Mouse (Mus musculus): ENCODE measurements around the gene Cacna2d3. TPM values are rescaled to one million over a fixed set of nuclear protein-coding genes. Genes with fewer than 3 reads are reported as not detected.

Gene Cacna2d3
- polyA plus RNA-seq, 1 experiment from 2014 or later = 38.5 TPM

DNA sequence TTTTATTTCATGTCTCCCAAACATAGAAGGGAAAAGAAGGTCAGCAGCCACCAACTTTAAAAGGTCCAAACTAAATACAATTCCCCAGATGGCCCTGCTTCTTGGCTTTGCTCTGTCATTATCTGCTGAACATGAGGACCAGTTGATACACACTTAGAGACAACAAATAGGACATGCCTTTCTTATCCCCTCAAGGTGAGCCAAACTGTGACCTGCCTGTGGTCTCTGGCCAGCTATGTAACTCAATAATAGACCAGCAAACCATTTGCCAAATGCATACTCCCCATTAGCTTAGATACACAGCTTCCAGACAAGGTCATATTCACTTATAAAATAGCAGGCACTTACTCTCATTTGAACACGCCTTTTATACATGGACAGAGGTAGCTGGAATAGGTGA is 680.2 kb downstream of the Cacna2d3 start:
- H3K4me1 ChIP-seq (ENCODE audit: control insufficient read depth, insufficient read depth, low read length) = no peaks in the 10 kb centered on the region
- ATAC-seq (ENCODE audit: low FRiP score, low TSS enrichment) (no peak), DNase-seq (no peak)
- no peak overlapping the region for H3K4me3 ChIP-seq (replicated peaks; ENCODE audit: low read depth, low read length)
- H3K4me2 ChIP-seq (ENCODE audit: low read length) = no peak overlapping the region
- H3K36me3 ChIP-seq (ENCODE audit: control insufficient read depth, insufficient read depth, low read length) = no peaks in the 10 kb centered on the region
- no peaks in the 10 kb centered on the region for H3K27me3 ChIP-seq (ENCODE audit: control insufficient read depth, insufficient read depth, low read length)
- H3K9ac ChIP-seq (replicated peaks; ENCODE audit: low read length) = no peak overlapping the region
- no peak overlapping the region for H3K27ac ChIP-seq (replicated peaks; ENCODE audit: low read depth, low read length)
- H3K9me3 ChIP-seq (ENCODE audit: control insufficient read depth, low read length) = no peaks in the 10 kb centered on the region
- WGBS = 94% methylated on average over 1 of the region's 1 CpGs

DNA sequence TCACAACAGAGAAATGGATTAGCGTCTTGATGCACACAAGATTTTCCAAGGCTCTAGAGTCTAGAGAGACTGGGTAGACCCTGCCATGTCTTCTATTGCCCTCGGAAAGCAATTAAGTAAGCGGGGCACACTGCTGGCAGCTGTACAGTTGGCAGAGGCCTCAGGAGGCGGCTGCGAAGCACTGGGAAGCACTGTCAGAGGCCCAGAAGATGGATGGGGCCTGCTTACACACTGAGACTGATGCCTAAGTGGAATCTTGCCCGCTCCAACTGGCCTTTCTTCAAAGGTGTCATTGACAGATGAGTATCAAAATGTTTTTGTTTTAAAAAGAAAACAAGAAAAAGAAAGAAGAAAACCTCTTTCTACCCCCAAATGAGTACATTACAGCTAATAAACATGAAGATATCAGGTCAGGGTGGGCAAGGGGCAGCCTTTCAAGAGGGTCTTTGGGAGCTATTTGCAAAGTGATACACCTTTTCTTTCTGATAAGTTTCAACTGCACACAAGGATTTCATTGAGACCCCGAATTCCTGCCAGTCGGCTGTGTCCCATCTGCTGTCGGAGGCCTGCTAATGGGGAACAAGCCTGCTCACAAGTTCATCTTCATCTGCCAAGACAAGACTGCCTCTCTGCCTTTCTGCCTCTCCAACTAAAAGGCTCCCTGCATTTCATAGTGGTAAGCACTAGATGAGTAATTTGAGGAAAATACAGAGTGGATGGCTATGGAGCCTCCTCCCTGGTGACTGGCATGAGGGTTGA is 680.9 kb downstream of the Cacna2d3 start:
- Histone ChIP-seq H3K4me3 (replicated peaks; ENCODE audit: low read depth, low read length) (no peak overlapping the region), H3K27ac (replicated peaks; ENCODE audit: low read depth, low read length) (no peak overlapping the region), H3K9me3 (ENCODE audit: control insufficient read depth, low read length) (no peaks in the 10 kb centered on the region), H3K27me3 (ENCODE audit: control insufficient read depth, insufficient read depth, low read length) (no peaks in the 10 kb centered on the region), H3K36me3 (ENCODE audit: control insufficient read depth, insufficient read depth, low read length) (no peaks in the 10 kb centered on the region), H3K4me1 (ENCODE audit: control insufficient read depth, insufficient read depth, low read length) (no peaks in the 10 kb centered on the region), H3K9ac (replicated peaks; ENCODE audit: low read length) (no peak overlapping the region), H3K4me2 (ENCODE audit: low read length) (no peak overlapping the region)
- ATAC-seq (ENCODE audit: low FRiP score, low TSS enrichment) (no peak), DNase-seq (peak; percentile 37)
- 80% methylated on average over 9 of the region's 9 CpGs for WGBS

DNA sequence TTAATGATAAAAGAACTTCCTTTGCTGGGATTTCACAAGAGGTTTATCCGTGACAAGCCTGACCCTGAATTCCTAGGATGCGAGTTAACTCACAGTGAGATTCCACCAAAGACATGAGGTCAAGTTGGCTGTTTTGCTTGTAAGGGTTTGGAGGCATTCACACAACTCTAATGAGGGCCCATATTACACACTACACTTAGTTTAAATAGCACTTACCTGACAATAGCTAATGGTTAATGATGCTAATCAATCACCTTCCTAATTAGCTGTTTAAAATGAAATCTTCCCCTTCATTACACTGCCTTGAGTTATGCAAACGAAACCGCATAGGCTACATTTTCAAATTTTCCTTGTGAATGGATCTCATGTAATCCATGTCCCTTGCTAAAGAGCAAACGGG is 683.4 kb downstream of the Cacna2d3 start:
- ATAC-seq (ENCODE audit: low FRiP score, low TSS enrichment) (no peak), DNase-seq (no peak)
- Histone ChIP-seq H3K4me2 (ENCODE audit: low read length) (no peak overlapping the region), H3K4me1 (ENCODE audit: control insufficient read depth, insufficient read depth, low read length) (no peaks in the 10 kb centered on the region), H3K36me3 (ENCODE audit: control insufficient read depth, insufficient read depth, low read length) (no peaks in the 10 kb centered on the region), H3K4me3 (replicated peaks; ENCODE audit: low read depth, low read length) (no peak overlapping the region), H3K9me3 (ENCODE audit: control insufficient read depth, low read length) (no peaks in the 10 kb centered on the region), H3K9ac (replicated peaks; ENCODE audit: low read length) (no peak overlapping the region), H3K27ac (replicated peaks; ENCODE audit: low read depth, low read length) (no peak overlapping the region), H3K27me3 (ENCODE audit: control insufficient read depth, insufficient read depth, low read length) (no peaks in the 10 kb centered on the region)
- WGBS = 84% methylated on average over 5 of the region's 5 CpGs

DNA sequence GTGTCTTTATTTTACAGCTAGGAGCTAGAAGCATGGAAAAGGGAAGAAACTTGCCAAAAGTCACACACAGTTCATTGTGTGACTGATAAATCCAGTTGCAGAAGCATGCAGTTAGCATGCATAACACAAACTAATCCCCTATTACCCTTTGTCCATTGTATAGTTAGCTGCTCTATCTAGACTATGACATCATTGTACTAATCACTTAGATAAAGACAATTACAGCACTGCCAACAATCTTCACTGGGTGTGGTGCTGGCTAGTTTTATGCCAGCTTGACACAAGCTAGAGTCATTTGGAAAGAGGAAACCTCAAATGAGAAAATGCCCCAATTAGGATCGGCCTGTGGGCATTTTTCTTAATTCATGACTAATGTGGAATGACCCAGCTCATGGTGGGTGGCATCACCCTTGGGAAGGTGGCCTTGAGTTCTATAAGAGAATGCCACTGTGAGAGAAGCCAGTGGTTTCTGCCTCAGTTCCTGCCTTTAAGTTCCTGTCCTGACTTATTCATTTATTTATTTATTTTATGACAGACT is 689.7 kb downstream of the Cacna2d3 start:
- H3K4me1 ChIP-seq (ENCODE audit: control insufficient read depth, insufficient read depth, low read length) = peaks cover 20% of the 10 kb centered on the region
- no peak overlapping the region for H3K9ac ChIP-seq (replicated peaks; ENCODE audit: low read length)
- H3K27ac ChIP-seq (replicated peaks; ENCODE audit: low read depth, low read length) = no peak overlapping the region
- no peaks in the 10 kb centered on the region for H3K36me3 ChIP-seq (ENCODE audit: control insufficient read depth, insufficient read depth, low read length)
- no peak overlapping the region for H3K4me2 ChIP-seq (ENCODE audit: low read length)
- H3K9me3 ChIP-seq (ENCODE audit: control insufficient read depth, low read length) = no peaks in the 10 kb centered on the region
- no peak overlapping the region for H3K4me3 ChIP-seq (replicated peaks; ENCODE audit: low read depth, low read length)
- ATAC-seq (ENCODE audit: low FRiP score, low TSS enrichment) (no peak), DNase-seq (no peak)
- 89% methylated on average over 1 of the region's 1 CpGs for WGBS
- H3K27me3 ChIP-seq (ENCODE audit: control insufficient read depth, insufficient read depth, low read length) = no peaks in the 10 kb centered on the region

DNA sequence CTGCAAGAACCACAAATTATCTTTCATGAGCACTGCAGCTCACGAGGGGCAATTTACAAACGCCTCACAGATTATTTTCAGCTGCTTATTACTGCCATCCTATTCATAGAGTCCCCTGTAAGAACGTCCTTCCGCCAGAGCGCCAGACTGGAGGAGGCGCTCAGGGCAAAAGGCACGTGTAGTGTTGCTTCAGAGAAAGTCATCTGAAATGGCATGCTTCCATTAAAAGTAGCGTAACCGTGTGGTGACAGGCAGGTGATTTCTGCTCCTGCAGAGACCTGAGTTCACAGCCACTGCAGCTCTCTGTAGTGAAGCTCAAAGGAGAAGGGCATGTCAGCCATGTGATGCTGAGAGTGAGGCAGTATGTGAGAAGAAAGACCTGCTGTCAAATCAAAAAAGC is 691.1 kb downstream of the Cacna2d3 start:
- peak; percentile 56 for DNase-seq
- Histone ChIP-seq H3K27me3 (ENCODE audit: control insufficient read depth, insufficient read depth, low read length) (no peaks in the 10 kb centered on the region), H3K4me3 (replicated peaks; ENCODE audit: low read depth, low read length) (no peak overlapping the region), H3K4me2 (ENCODE audit: low read length) (no peak overlapping the region), H3K4me1 (ENCODE audit: control insufficient read depth, insufficient read depth, low read length) (peaks cover 20% of the 10 kb centered on the region), H3K9ac (replicated peaks; ENCODE audit: low read length) (no peak overlapping the region), H3K27ac (replicated peaks; ENCODE audit: low read depth, low read length) (no peak overlapping the region), H3K9me3 (ENCODE audit: control insufficient read depth, low read length) (no peaks in the 10 kb centered on the region), H3K36me3 (ENCODE audit: control insufficient read depth, insufficient read depth, low read length) (no peaks in the 10 kb centered on the region)
- no peak for ATAC-seq (ENCODE audit: low FRiP score, low TSS enrichment)
- WGBS = 43% methylated on average over 9 of the region's 9 CpGs

DNA sequence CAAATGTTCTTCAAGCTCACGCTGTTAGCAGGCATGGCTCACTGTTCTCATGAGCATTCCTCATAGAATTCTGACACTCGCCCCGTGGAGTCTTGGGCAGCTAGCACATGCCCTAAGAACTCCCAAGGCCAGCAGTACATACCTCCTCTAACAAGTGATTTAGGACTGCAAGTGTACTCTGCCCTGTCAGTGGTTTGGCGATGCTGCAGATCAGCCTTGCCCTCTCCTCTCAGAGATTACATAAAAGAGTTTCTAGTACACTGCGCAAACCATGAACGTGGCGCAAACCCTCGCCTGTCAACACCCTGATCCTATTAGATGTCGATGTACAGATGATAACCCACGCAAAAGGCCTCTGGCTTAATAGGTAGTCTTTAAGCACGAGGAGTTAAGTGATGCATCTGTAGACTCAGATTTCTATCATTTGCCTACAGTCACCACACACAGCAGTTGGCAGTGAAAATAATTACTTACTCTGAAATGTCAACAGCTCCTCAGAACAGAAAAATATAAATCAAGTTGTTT is 691.7 kb downstream of the Cacna2d3 start:
- H3K27ac ChIP-seq (replicated peaks; ENCODE audit: low read depth, low read length) = no peak overlapping the region
- 63% methylated on average over 11 of the region's 11 CpGs for WGBS
- H3K4me1 ChIP-seq (ENCODE audit: control insufficient read depth, insufficient read depth, low read length) = peaks cover 20% of the 10 kb centered on the region
- H3K4me2 ChIP-seq (ENCODE audit: low read length) = no peak overlapping the region
- no peaks in the 10 kb centered on the region for H3K36me3 ChIP-seq (ENCODE audit: control insufficient read depth, insufficient read depth, low read length)
- no peak overlapping the region for H3K9ac ChIP-seq (replicated peaks; ENCODE audit: low read length)
- ATAC-seq (ENCODE audit: low FRiP score, low TSS enrichment) = no peak
- DNase-seq = no peak
- H3K4me3 ChIP-seq (replicated peaks; ENCODE audit: low read depth, low read length) = no peak overlapping the region
- no peaks in the 10 kb centered on the region for H3K9me3 ChIP-seq (ENCODE audit: control insufficient read depth, low read length)
- no peaks in the 10 kb centered on the region for H3K27me3 ChIP-seq (ENCODE audit: control insufficient read depth, insufficient read depth, low read length)

DNA sequence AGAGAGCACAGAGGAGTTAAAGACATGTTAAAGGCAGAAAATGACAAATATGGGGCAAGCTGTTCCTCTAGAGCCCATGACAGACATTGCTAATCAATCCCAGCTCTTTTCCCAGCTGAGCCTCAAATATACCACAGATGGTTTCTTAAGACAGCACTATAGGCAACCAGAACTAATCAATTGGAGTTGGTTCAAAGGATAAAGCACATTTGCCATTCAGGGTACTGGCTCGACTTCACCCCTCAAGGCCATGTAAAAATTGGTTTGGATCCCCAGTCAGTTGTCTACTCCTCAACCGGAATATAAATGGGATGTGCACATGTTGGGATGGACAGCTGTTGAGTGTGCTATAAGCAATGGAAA is 692.6 kb downstream of the Cacna2d3 start:
- WGBS = 21% methylated on average over 2 of the region's 2 CpGs
- ATAC-seq (ENCODE audit: low FRiP score, low TSS enrichment) (peak; percentile 60; the same call in 1 of the 2 replicates), DNase-seq (peak; percentile 67)
- Histone ChIP-seq H3K4me1 (ENCODE audit: control insufficient read depth, insufficient read depth, low read length) (peaks cover 20% of the 10 kb centered on the region), H3K4me2 (ENCODE audit: low read length) (no peak overlapping the region), H3K27me3 (ENCODE audit: control insufficient read depth, insufficient read depth, low read length) (no peaks in the 10 kb centered on the region), H3K4me3 (replicated peaks; ENCODE audit: low read depth, low read length) (no peak overlapping the region), H3K36me3 (ENCODE audit: control insufficient read depth, insufficient read depth, low read length) (no peaks in the 10 kb centered on the region), H3K9me3 (ENCODE audit: control insufficient read depth, low read length) (no peaks in the 10 kb centered on the region), H3K9ac (replicated peaks; ENCODE audit: low read length) (no peak overlapping the region), H3K27ac (replicated peaks; ENCODE audit: low read depth, low read length) (no peak overlapping the region; the same call in 1 of the 2 replicates)

DNA sequence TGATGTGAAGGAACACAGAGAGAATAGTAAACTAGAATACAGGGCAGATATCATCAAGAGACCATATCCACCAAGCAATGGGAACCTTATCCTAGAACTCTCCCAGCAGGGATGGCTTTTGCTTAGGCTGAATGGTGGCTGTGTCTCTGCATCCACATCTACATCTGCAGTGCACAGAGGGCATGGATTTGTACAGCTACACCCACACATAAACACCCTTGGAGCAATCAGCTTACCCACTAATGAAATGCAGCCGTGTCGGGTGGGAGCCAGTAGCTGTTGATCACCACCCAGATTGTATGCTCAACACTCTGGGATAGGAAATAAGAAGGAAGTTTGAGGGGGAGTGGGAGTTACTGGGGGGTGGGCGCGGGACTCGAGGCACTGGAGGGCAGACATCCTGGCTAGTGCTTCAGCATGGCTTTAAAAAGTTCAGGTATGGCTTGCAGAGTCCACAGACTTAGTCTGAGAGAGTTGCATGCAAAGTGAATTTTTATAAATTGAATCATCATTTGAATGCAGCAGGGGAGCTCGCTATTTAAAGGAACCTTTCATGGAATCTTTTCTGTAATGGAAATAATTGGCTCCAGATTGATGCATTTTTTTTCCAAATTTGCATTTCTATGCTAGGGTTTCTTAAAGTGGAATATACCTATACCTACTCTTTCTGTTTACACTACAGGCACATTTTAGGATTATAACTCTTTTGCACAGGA is 693.1 kb downstream of the Cacna2d3 start:
- DNase-seq (no peak), ATAC-seq (ENCODE audit: low FRiP score, low TSS enrichment) (no peak)
- H3K9ac ChIP-seq (replicated peaks; ENCODE audit: low read length) = no peak overlapping the region
- no peaks in the 10 kb centered on the region for H3K9me3 ChIP-seq (ENCODE audit: control insufficient read depth, low read length)
- H3K4me1 ChIP-seq (ENCODE audit: control insufficient read depth, insufficient read depth, low read length) = peaks cover 20% of the 10 kb centered on the region
- no peaks in the 10 kb centered on the region for H3K27me3 ChIP-seq (ENCODE audit: control insufficient read depth, insufficient read depth, low read length)
- 41% methylated on average over 6 of the region's 6 CpGs for WGBS
- no peak overlapping the region for H3K4me2 ChIP-seq (ENCODE audit: low read length)
- no peak overlapping the region for H3K4me3 ChIP-seq (replicated peaks; ENCODE audit: low read depth, low read length)
- no peak overlapping the region; the same call in 1 of the 2 replicates for H3K27ac ChIP-seq (replicated peaks; ENCODE audit: low read depth, low read length)
- H3K36me3 ChIP-seq (ENCODE audit: control insufficient read depth, insufficient read depth, low read length) = no peaks in the 10 kb centered on the region

All from midbrain, embryonic 14.5 days (tissue).